Mouse (Mus musculus): ENCODE data around the gene Myh7.
"Not testable (repeated sequence)": the region's sequence is repeated elsewhere in the genome, so short reads cannot be mapped to it uniquely, and the experiment has no call there.

Myh7 gene

DNA sequence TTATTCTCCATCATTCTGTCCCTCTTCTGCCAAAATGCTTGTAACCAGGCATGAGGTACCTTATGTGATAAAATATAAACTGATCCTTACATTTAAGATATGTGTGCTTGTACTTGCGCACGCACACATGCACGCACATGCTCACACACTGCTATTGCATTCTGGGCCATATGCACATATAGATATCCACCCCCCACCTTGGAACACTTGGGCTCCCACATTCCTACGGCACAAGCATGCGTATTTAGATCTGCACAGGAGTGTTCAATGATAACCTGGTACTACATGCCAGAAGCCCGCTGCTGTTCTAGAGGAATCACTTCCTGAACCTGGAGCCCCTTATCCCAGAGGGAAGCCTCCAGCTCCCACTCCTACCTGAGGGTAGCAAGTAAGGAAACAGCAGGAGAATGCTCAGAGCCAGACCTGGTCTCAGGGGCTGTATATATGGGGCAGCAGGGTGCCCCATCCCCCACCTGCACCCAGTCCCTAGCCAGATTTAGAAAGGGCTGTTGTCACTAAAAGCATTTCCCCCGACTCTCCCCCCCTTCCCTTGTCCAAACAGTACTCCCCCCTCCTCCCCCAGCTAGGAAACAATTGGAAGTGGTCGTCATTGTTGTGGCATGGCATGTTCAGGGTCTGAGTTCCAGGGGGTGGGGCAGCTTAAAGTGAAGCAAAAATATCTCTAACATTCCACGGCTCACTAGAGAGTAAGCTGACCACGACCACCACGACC, at the start of gene Myh7:
Myh7 (minus strand) TSS at position 491 of the 733 bp plus-strand sequence.
- no peak for DNase-seq (ENCODE audit: low spot score in 2 of 2)

GRCm38 (mm10) chr14:55043694-55044093, 49.3 kb upstream of the Myh7 start:
- DNase-seq (ENCODE audit: low spot score in 2 of 2): not testable (repeated sequence)

DNA sequence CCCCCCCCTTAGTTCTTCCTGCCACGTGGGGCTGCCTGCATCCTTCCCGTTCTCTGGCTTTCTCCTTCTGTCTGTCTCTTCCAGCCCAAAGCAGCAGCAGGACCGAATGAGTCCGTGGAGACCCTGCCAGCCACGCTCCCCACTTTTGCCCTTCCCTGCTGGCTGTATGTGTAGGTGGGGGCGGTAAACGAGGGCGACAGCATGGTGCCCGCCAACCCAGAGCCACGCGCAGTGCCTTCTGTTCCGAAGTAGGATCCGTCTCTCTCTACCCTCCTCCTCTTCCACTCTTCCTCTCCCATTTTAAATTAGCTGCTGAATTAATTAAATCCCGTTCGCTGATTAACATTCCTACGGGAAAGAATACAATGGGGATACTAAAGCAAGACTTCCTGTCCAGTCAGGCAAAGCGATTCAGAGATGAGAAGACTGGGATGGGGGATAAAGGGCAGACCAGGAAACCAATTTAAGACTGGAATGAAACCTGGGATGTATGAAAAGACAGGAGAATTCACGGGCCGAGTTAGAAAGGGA, 38.3 kb upstream of the Myh7 start:
- DNase-seq (ENCODE audit: low spot score in 2 of 2): no peak

GRCm38 (mm10) chr14:55029034-55029698, 34.7 kb upstream of the Myh7 start:
- DNase-seq (ENCODE audit: low spot score in 2 of 2): peak; percentile 26 to 65

GRCm38 (mm10) chr14:55028333-55028835, 34.0 kb upstream of the Myh7 start:
- no peak for DNase-seq (ENCODE audit: low spot score in 2 of 2)

- DNase-seq (ENCODE audit: low spot score in 2 of 2): no peak
These were observed 33.2 kb upstream of the Myh7 start for GRCm38 (mm10) chr14:55027653-55028052.

DNA sequence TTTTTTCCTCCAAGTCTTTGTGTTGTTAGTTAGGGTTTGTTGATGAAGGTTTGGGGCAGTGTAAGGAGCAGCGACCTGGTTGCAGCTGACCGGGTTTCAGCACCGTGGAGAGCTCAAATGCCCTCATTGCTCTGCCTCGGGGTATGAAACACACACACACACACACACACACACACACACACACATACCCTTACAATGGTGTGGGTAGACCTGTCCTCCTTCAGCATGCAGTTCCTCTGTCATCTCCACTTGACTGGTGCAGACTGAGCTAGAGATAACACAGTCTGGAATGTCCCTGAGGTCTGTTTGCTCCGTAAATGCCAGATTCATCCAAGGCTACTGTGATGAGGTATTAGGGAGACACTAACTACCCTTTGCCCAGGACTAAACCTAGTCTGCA, 32.8 kb upstream of the Myh7 start:
- no peak for DNase-seq (ENCODE audit: low spot score in 2 of 2)

DNA sequence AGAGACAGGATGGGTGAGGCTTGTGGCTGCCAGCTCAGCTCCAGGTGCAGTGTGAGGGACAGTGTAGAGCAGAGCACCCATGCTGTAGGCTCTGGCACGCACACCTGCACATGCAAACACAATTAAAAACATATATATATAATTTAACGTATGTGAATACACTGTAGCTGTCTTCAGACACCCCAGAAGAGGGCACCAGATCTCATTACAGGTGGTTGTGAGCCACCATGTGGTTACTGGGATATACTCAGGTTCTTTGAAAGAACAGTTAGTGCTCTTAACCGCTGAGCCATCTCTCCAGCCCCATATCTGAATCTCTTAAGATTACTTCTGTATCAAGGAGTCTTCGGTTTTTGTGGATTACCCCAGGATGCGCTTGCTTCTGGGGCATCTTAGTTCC, 31.1 kb upstream of the Myh7 start:
- no peak for DNase-seq (ENCODE audit: low spot score in 2 of 2)

- DNase-seq (ENCODE audit: low spot score in 2 of 2): peak; percentile 48 to 70
These were observed 29.8 kb upstream of the Myh7 start for GRCm38 (mm10) chr14:55024236-55024635.

GRCm38 (mm10) chr14:55023011-55023410, 28.6 kb upstream of the Myh7 start:
- no peak for DNase-seq (ENCODE audit: low spot score in 2 of 2)

GRCm38 (mm10) chr14:55020394-55020793, 26.0 kb upstream of the Myh7 start:
- DNase-seq (ENCODE audit: low spot score in 2 of 2): no peak

DNA sequence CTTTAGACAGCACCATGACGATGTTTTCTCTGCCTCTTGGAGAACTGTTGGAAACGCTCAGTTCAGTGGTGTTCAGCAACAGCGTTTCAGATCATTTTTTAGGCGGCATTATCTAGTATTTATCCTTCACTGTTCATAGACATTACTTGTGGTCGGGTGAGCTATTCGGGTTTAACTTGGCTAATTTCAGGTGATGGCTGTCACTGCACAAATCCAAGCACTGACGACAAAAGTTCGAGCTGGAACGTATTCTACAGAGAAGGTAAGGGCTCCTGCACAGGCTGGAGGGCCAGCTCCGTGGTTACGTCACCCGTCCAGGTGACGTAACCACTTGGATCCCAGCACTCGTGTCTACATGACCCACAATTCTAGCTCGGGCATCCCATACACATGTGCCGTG, 22.4 kb upstream of the Myh7 start:
- DNase-seq (ENCODE audit: low spot score in 2 of 2): no peak

- DNase-seq (ENCODE audit: low spot score in 2 of 2): no peak
These were observed 21.3 kb upstream of the Myh7 start for GRCm38 (mm10) chr14:55015767-55016111.

DNA sequence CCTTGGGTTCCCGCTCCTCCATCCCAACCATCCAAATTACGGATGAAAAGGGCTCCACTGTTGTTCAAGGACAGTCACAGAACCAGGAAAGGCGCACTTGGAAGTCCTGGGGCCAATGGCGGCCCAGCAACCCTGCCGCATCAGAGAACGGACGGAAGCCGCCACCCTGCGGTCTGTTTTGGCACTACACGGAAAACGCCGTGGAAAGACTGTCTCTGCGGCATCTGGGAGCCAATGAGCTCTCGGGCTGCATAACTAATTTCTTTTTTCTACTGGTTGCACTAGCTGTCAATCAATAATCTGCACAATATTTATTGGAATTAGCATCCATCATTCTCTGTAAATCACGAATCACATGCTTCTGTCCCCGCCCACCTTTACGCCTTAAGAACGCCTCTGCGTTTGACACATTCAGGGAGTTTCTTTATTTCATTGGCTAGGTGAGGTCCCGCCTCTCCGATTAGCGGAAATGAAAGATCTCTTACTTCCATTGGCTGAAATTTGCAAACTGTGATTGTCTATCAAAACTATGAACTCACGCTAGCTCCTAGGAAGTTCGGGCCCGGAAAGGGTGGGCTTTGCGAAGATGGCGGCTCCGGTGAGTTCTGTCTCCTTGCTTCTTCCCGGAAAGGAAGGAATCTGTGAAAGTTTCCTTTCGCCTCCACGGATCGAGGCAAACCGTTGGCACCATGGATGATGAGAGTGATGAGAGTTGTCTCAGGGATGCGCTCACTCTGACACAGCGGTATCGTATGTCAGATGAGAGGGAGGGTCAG, 20.8 kb upstream of the Myh7 start, which contains the start of gene Ngdn:
Ngdn (plus strand) TSS at position 464 of the 776 bp plus-strand sequence.
- peak; percentile 96 to 99 for DNase-seq (ENCODE audit: low spot score in 2 of 2)

DNA sequence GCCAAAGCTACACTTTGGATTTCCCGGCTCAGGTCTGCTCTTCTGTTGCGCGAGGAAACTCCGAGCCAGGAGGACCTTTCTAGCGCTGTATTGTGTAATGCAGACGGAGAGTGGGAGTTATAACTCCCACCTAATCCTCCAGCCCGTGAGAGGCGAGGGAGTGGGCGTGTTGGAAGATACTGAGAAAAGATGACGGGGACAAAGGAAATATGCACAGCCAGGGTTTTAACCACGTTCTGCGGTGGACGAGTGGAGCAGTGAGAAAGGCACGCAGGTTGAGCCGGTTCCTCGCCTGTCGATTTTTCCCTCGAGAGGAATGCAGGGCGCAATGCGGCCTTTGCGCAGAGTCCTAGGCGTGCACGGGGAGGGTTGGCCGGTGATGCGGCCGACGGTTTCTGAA, 20.2 kb upstream of the Myh7 start:
- no peak for DNase-seq (ENCODE audit: low spot score in 2 of 2)

DNA sequence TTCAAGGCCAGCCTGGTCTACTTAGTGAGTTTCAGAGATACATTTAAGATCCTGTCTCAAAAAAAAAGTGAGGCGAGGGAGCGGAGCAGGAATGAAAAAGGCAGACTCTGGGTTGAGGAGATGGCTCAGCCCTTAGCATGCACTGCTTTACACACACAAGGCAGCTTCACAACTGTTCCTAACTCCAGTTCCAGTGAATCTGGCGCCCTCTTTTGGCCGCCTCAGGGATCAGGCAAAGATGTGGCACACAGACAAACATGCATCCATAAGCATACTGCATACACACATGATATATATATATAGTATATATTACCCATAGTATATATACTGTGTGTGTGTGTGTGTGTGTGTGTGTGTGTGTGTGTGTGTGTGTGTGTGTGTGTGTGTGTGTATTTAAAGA, 16.7 kb upstream of the Myh7 start:
- no peak for DNase-seq (ENCODE audit: low spot score in 2 of 2)

GRCm38 (mm10) chr14:55008417-55008816, 14.0 kb upstream of the Myh7 start:
- DNase-seq (ENCODE audit: low spot score in 2 of 2): no peak

- DNase-seq (ENCODE audit: low spot score in 2 of 2): no peak
These were observed 12.9 kb upstream of the Myh7 start for GRCm38 (mm10) chr14:55007120-55007908.

DNA sequence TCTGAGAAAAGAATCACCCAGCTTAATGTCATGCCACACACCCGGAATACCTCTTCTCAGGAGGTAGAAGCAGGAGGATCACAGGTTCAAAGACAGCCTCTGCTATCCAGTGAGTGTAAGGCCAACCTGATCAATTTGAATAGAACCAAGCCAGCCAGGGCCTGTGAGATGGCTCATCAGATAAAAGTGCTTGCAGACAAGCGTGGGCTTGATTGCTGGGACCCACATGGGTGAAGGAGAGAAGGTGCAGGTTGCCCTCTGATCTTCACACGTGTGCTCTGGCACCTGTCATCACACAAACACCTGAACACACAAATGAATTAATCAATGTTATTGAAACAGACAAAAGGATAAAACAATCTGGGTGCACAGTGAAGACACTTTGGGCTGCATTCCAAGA, 12.1 kb upstream of the Myh7 start:
- no peak for DNase-seq (ENCODE audit: low spot score in 2 of 2)

DNA sequence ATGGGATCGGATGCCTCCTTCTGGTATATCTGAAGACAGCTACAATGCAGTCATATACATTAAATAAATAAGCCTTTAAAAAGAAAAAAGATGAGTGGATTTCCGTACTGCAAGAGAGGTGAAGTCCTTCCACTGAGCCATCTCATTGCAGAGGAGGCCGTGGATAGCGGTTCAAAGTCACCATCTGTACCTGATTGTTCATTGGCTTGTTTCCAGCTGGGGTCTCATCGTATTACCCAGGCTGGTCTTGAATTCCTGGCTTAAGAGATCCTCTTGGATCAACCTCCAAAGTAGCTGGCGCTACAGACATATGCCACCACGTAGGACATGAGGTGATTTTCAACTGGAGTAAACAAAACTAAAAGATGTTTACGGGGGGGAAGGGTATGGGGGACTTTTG, 11.5 kb upstream of the Myh7 start:
- DNase-seq (ENCODE audit: low spot score in 2 of 2): no peak

- DNase-seq (ENCODE audit: low spot score in 2 of 2): no peak
These were observed 11.1 kb upstream of the Myh7 start for GRCm38 (mm10) chr14:55005506-55005905.

All from spleen, postnatal 4 days (tissue).